Mouse (Mus musculus) MEL (cell line): Measurements from ENCODE around the gene Unc5cl.

Experiments
- CTCF ChIP-seq, 3 experiments: IDR thresholded peaks in 2 of 3; conservative IDR thresholded peaks in 1 of 3; 2 replicates each; pipeline ENCODE4 v1.5.1; 2011 to 2012; ENCODE audit warnings: low read length in 3 of 3, low read depth in 2 of 3, mild to moderate bottlenecking in 2 of 3, improper control_type of control experiment in 1 of 3, inconsistent platforms in 1 of 3, mixed read lengths in 1 of 3, moderate library complexity in 1 of 3; ENCODE audit not compliant: control insufficient read depth in 1 of 3, insufficient read depth in 1 of 3, poor library complexity in 1 of 3, severe bottlenecking in 1 of 3
- MYB ChIP-seq: IDR thresholded peaks from 2 replicates; pipeline ENCODE4 v1.6.1; 2011; ENCODE audit warnings: mild to moderate bottlenecking, low read depth, low read length, improper control_type of control experiment

- TF ChIP-seq MYB: no peak
- no peak for TF ChIP-seq CTCF (IDR thresholded peaks at IDR 0.05 in 2 of 3, conservative IDR thresholded peaks at IDR 0.05 in 1 of 3; ENCODE audit: control insufficient read depth in 1 of 3, insufficient read depth in 1 of 3, low read depth in 2 of 3, low read length in 3 of 3, poor library complexity in 1 of 3, severe bottlenecking in 1 of 3)
Observed at GRCm38 (mm10) chr17:48463391-48463790, 8.7 kb downstream of the Unc5cl start.
